Mouse (Mus musculus): ENCODE results near the gene Olfr161. TPM values are rescaled to one million over a fixed set of nuclear protein-coding genes. Genes with fewer than 3 reads are reported as not detected.
"Not testable (repeated sequence)": the region's sequence is repeated elsewhere in the genome, so short reads cannot be mapped to it uniquely, and the experiment has no call there.

Olfr161 gene
- total RNA-seq (2021) = not detected

DNA sequence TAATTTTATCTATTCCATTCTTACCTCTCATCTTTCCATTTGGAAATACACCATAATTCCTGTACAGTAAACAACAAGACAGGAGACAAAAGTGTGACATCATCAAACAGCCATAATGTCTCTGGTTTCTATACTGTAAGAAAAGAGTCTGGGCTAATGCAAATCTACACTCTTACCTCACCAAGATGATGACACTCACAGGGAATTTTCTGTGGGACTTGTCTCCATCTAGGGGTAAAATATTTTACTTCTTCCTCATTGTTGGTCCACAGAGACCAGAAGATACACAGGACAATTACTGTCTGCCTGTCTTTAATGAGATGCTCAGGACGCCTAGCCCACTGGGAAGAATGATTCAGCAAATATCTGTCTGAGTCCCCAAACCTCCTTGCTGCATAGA is at the start of gene Olfr161:
Gene Olfr161 (plus strand): TSS at position 352 of the 400 bp plus-strand sequence.
- DNase-seq (ENCODE audit: low spot score) = no peak
- intact Hi-C loops (cut with DNase I) = no loop called here

DNA sequence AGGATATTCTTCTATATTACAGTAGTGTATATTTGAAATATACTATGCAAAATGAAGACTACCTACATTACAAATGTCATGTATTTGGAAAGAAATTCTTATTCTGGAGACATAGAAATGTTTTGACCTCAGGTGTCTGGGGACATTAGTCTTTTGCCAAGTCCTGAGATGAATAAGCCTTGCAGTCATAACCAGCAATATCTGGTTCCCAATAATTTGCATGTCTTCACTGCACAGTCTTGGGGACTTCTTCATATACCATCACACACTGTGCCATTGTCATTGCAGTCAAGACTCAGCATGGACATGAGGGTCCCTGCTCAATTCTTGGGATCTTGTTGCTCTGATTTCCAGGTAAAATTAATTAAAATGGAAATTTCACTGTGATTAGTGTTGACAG is 27.3 kb upstream of the Olfr161 start:
- no peak for DNase-seq (ENCODE audit: low spot score)
- intact Hi-C loops (cut with DNase I) = no loop called here

DNA sequence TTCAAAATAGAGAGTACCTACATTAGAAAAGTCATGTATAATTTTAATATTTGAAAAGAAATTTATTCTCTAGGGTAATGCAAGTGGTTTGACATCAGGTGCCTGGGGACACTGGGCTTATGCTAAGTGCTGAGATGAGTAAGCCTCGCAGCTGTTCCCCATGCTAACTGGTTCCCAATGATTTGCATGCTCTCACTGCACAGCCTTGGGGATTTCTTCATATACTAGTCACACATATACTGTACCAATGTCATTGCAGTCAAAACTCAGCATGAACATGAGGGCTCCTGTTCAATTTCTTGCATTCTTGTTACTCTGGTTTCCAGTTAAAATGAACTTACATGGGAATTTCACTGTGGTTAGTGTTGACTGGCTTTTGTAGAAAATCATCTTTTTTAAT is 13.2 kb upstream of the Olfr161 start:
- DNase-seq (ENCODE audit: low spot score); intact Hi-C loops (cut with DNase I): not testable (repeated sequence)

- DNase-seq (ENCODE audit: low spot score); intact Hi-C loops (cut with DNase I): not testable (repeated sequence)
Observed at GRCm38 (mm10) chr16:3578227-3578848, 12.5 kb upstream of the Olfr161 start.

GRCm38 (mm10) chr16:3631376-3631775 is 40.5 kb downstream of the Olfr161 start:
- intact Hi-C loops (cut with DNase I); DNase-seq (ENCODE audit: low spot score): not testable (repeated sequence)

DNA sequence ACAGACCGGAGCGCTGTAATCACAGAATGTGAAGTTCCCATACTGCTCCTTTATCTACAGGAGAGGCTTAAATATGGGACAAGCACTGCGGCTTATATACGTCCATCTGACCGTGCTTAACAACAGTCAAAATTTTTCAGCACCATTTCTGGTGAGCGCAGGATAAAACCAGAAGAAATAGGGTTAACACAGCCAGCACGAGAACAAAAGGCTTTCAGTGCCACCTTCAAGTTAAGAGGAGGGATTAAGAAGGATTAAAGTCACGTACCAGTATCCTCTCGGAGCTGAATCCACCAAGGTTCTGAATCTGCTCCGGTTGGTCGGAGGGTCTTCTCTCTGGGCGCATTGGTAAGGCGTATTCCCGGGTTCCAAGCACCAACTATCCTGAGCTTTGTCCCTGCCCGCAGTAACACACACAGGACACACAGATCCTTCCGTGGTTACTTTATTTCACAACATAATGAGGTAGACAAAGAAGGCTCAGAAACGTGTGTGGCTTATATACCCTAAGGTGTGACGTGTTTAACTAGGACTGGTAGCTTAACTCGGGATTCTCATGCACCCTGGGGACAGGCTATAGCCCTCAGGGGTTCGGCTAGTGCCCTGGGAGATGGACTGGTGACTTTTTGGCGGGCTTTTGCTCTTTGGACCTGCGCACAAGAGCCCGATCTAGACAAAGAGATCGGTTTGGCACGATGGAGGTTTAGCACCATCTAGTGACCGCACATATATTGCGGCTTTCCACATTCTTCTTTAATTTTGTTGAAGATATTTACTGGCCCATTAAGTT is 41.9 kb downstream of the Olfr161 start:
- not testable (repeated sequence) for DNase-seq (ENCODE audit: low spot score)

More for the DNA sequence above, 41.9 kb downstream of the Olfr161 start:
- intact Hi-C loops (cut with DNase I) = not testable (repeated sequence)

Other genes with a start within 250 kb of the Olfr161 start
- gene Mefv, start 127.1 kb downstream of the Olfr161 start, total RNA-seq (2021) = not detected
- 1 to 10 TPM; 7.7 to 9.5 TPM for gene Zfp263, start 153.1 kb downstream of the Olfr161 start, total RNA-seq (2021)
- not detected for gene Olfr15, start 239.8 kb downstream of the Olfr161 start, total RNA-seq (2021)

Measured in heart, postnatal 25 days (tissue).